Mouse (Mus musculus): ENCODE data around the gene Map3k6.
A peak's percentile ranks its signal among the peaks of the same experiment; 100 is the strongest.

Map3k6 gene

GRCm38 (mm10) chr4:133217641-133218040 is 23.0 kb upstream of the Map3k6 start:
- peak; percentile 52 for DNase-seq (ENCODE audit: low spot score)

DNA sequence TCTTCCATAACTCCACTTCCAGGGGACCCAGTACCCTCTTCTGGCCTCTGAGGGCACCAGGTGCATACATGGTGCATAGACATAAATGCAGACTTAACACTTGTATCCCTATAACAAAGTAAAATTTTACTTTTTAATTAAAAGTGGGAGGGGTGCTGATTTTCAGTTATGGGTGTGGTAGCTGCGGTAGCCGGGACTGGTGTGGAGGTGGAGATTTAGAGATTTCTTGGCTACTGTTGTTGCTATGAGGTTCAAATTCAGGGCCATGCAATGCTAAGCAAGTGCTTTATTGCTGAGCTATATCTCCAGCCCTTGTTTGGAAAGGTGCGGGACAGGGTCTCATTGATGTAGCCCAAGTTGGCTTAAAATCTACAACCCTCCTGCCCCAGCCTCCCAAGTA is 21.9 kb upstream of the Map3k6 start:
- no peak for DNase-seq (ENCODE audit: low spot score)

GRCm38 (mm10) chr4:133220656-133221055 is 20.0 kb upstream of the Map3k6 start:
- no peak for DNase-seq (ENCODE audit: low spot score)

DNA sequence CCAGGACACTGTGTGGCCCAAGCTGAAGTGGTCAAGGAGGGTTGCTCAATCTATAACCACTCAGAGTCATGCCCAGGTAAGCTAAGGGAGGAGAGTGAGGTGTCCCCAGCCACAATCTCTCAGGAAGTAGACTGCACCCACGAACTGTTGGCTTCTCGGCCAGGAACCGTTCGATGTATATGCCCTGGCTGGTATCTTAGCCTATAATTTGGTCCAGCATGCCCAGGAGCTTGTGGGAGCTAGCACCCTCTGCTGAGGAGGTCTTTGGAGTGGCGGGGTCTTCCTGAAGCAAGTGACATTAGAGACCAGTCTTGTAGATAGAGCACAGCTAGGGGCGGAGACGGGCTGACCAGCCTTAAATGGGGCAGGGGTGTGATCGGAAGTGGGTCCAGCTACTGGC is 18.9 kb upstream of the Map3k6 start:
- no peak for DNase-seq (ENCODE audit: low spot score)

DNA sequence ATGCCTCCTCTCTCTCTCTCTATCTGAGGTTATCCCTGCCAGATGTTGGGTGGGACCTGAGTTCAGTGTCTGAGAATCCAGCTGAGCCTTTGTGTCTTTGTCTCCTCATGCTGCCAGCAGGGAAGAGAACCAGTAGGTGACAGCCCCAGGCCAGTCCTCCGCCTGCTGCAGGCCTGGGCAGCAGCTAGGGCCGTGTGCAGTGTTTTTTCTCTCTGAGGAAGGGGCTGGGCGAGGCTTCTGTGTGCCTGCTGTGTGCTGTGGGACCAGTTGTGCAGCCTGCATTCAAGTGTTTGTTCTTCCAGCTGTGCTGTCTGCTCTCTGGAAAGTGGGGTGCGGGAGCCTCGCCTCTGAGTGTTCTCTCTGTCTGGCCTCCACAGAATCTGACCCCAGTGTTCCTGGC is 16.7 kb upstream of the Map3k6 start:
- no peak for DNase-seq (ENCODE audit: low spot score)

GRCm38 (mm10) chr4:133226073-133226472 is 14.5 kb upstream of the Map3k6 start:
- DNase-seq (ENCODE audit: low spot score), result no peak

- DNase-seq (ENCODE audit: low spot score), result no peak
Measured at GRCm38 (mm10) chr4:133227636-133228035, 13.0 kb upstream of the Map3k6 start.

- no peak for DNase-seq (ENCODE audit: low spot score)
Measured at GRCm38 (mm10) chr4:133229582-133229981, 11.0 kb upstream of the Map3k6 start.

DNA sequence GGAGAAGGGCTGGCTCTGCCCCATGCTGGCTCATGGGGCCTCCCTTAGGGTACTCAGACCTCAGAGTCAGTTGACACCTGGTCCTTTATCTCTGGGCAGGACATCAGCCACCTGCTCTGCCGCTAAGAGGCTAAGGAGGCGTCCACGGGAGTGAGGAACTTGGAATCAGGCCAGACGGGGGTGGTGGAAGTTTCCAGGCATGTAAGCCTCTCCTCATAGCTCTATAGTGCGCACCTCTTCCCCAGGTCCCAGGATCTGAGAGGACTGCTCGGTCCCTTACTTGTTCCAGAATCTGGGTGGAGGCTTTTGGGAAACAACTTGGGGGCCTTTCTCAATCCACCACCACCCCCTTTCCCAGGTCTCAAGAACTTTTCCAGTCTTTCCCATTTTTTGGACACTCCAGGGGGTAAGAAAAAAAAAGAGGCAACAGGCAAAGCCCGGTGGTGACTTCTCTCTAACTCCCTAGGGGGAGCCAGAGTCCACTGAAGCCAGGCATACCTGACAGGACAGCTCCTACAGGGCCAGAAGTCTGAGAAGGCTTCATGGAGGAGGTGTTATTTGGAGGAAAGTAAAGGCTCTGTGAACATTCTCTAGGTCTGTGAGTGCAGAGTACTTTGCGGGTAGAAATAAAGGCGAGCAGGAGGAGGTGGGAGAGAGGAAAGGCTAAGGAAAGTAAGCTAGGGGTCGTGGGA is 7.2 kb upstream of the Map3k6 start:
- no peak for DNase-seq (ENCODE audit: low spot score)

DNA sequence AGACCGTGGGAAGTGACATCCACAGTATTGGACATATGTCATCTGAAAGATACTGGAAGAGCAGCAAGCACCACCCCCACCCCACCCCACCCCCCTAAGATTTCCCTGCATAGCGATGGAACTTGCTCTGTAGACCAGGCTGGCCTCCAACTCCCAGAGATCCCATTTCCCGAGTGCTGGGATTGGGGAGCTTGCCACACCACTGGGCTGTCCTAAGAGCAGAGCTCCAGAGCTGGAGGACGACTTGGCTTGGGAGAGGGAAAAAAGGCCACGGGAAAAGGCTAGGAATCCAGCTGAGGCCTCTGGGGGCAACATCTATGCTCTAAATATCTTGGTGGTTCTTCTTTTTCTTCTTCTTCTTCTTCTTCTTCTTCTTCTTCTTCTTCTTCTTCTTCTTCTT is 5.8 kb upstream of the Map3k6 start:
- DNase-seq (ENCODE audit: low spot score), result no peak

DNA sequence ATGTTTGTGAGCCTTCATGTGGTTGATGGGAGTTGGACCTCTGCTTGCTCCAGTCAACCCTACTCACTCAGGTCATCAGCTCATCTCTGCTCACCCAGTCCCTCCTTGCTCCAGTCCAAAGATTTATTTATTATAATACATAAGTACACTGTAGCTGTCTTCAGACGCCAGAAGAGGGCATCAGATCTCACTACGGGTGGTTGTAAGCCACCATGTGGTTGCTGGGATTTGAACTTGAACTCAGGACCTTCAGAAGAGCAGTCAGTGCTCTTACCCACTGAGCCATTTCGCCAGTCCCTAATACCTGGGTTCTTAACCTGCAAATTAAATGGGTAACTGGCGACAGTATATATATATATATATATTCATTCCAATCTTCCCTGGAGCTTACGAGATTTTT is 5.2 kb upstream of the Map3k6 start:
- DNase-seq (ENCODE audit: low spot score), result no peak

GRCm38 (mm10) chr4:133237911-133238310 is 2.7 kb upstream of the Map3k6 start:
- no peak for DNase-seq (ENCODE audit: low spot score)

DNA sequence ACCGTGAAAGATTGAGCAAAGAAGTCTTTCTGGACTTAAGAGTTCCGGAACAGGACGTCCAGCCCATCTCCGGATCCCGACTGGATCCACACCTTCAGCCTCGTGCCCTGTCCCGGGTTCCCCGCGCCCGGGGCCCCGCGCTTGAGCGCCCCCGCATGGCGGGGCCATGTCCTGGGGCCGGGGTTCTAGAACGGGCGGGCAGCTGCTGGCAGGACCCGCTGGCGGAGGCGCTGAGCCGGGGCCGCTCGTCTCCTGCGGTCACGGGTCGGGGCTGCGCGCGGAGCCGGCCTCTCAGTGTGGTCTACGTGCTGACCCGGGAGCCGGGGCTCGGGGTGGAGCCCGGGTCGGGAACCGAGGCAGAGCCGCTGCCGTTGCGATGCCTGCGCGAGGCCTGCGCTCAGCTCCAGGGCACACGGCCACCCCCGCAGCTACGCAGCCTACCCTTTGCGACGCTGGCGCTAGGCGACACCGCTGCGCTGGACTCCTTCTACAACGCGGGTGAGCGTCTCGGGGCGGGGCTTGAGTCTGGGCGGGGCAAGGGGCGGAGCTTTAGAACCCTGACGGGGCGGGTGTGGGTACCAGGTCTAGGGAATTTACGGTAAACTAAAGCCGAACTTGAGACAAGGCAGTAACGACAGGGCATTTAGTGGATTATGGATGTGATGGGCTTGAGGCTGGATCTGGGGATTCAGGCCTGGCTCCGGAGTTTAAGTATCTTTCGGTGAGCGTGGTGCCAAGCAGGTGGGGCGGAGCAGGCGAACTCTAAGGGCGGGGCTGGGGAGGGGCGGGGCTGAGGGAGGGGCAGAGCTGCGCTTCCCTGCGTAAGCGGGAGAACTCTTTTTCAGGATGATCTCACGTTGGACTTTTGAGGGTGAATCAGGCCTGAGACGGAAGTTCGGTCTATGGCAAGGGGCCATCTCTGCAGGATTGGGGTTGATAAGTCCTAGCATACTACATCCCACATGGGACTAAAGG is 603 bp downstream of the Map3k6 start:
- peak; percentile 88 for DNase-seq (ENCODE audit: low spot score)

DNA sequence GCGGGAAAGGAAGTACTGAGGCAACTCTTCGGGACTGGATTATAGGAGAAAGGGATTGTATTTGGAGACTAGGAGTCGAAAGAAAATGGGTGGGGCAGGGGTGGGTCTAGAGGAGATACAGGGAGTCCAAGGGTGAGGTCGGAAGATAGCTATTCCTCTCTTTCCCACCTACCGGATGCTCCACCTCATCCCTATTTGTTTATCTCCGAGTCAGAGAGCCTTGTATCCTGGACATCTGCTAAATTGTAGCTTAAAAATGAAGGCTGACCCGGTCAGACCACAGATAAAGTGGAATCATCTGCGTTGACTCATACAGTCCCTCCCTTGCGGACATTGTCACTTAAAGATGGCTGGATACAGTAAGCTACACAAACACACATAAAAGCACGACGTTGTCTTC is 1.3 kb downstream of the Map3k6 start:
- DNase-seq (ENCODE audit: low spot score), result no peak

DNA sequence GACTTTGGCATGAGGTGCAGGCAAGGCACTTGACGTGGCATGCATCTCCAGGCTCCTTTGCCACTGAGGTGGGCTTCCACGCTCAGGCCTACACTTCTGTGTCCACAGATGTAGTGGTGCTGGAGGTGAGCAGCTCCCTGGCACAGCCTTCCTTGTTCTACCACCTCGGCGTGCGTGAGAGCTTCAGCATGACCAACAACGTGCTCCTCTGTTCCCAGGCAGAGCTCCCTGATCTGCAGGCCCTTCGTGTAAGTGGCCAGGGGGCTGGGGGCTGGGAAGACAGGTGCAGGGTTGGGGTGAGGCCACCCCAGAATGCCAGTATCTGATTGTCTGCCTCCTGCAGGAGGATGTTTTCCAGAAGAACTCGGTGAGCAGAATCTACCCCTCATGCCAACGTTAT is 2.1 kb downstream of the Map3k6 start:
- DNase-seq (ENCODE audit: low spot score), result no peak

GRCm38 (mm10) chr4:133243538-133243937 is 2.9 kb downstream of the Map3k6 start:
- DNase-seq (ENCODE audit: low spot score), result no peak

- DNase-seq (ENCODE audit: low spot score), result no peak
Measured at GRCm38 (mm10) chr4:133244289-133244688, 3.7 kb downstream of the Map3k6 start.

- DNase-seq (ENCODE audit: low spot score), result no peak
Measured at GRCm38 (mm10) chr4:133247072-133247471, 6.5 kb downstream of the Map3k6 start.

- no peak for DNase-seq (ENCODE audit: low spot score)
Measured at GRCm38 (mm10) chr4:133247806-133248449, 7.3 kb downstream of the Map3k6 start.

- peak; percentile 93 for DNase-seq (ENCODE audit: low spot score)
Measured at GRCm38 (mm10) chr4:133250609-133251008, 10.0 kb downstream of the Map3k6 start.

- DNase-seq (ENCODE audit: low spot score), result peak; percentile 58
Measured at GRCm38 (mm10) chr4:133251214-133251613, 10.6 kb downstream of the Map3k6 start.

DNA sequence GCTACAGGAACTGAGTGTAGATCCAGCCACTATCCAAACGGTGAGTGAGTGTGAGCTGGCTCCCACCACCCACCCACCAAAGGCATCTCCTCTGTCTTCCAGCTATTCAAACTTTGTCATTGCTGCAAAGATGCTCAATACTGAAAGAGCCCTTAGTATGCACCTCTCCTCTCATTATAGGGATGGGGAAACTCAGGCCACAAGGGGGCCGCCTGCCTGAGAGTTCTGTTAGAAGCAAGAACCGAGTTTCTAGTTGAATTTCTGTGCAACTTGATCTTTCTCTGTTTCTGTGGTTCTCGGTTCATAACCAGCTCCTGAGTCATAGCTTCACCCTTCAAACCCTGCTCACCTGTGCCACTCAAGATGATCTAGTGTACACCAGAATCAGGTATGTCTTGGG is 11.5 kb downstream of the Map3k6 start:
- no peak for DNase-seq (ENCODE audit: low spot score)

DNA sequence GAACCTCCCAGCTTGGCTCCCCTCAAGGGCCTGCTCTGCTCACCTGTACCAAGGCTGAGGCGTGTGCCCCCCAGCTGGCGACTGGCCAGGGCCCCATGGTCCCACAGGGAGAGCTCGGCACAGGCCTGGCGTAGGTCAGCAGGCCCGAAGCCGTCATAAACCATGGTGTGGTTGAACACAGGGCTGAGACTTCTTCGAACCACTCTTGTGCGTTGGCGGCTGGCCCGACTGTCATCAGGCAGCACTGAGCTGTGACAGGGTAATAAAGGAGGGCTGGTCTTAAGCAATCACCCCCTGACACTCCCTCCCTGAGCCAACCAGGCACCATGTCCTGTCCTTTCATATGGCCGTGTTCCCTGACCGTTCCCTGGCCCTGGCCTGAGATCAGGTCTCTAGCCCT is 12.8 kb downstream of the Map3k6 start:
- no peak for DNase-seq (ENCODE audit: low spot score)
